Mouse (Mus musculus): ENCODE measurements around the gene Prrxl1. TPM values are rescaled to one million over a fixed set of nuclear protein-coding genes. Genes with fewer than 3 reads are reported as not detected.

Prrxl1 gene
- not detected in 2 replicates for polyA plus RNA-seq (2012; rRNA removed; ENCODE audit: low replicate concordance)

DNA sequence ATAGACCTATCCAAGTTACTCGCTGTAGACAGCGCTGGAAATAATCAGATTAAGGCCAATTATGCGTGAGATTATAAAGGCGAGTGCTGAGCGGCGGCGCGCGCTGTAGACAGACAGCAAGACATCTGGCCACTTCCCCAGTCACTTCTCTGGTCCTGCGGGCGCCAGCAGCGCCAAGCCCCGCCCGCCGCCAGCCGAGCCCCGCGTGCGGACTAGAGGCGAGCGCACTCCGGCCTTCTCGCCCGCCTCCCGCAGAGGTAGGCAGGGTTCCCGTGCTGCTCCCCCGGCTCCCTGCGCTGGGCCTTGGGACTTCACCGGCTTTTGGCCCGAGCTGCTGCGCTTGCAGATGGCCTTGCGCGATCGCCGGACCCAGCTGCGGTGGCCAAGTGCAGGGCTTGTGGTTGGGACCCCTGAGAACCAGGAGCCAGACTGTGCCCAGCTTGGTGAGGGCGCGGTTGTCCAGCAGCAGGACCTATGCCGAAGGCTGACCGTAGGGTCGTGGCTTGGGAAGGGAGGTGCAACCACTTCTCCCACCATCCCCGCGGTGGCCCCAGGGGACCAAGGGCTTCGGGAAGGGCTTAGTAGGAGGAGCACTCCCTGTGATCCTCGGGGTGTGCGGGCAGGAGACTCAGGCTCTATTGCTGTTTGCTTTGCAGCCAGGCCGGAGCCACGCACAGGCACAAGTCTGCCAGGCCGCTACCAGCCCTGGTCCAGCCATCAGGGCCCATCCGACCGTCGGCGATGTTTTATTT lies at the start of gene Prrxl1:
Prrxl1 (plus strand) TSS at position 118 of the 752 bp plus-strand sequence.

DNA sequence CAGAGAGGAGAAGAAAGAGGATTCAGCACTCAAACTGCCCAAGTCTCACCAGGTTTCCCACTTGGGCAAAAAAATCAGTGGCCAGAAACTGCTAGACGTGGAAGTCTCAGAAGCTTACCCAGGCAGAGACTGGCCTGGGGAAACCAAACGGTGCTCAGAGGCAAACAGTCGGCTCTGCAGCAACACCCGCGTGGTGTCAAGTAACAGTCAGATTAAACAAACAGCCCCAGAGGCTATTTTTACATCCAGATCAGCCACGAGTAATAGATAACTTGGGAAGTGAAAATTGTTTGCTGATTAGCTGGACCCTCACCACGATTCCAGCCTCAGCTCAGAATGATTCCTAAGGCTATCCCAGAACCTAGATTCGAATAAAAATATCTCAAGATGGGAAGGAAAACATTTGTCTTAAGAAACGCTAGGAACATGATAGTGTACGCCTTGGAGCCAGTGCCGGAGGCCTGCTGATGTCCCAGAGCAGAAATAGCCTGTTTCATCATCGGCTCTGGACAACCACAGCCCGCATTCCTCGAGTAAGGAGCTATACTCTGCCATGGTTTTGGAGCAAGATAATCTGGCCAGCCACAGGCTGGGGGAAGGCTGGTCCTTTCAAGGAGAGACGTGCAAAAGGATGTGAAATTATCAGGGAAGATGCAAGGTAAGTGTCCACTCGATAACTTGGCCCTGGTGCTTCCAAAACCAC lies 86.1 kb downstream of the Prrxl1 start, which contains the start of gene 3425401B19Rik:
3425401B19Rik (minus strand) TSS at position 170 of the 703 bp plus-strand sequence.

Other genes with a start within 250 kb of the Prrxl1 start
- not detected in 2 replicates for gene 1700024G13Rik, start 211.0 kb upstream of the Prrxl1 start, polyA plus RNA-seq (2012; rRNA removed; ENCODE audit: low replicate concordance)
- gene Slc18a3, start 134.6 kb upstream of the Prrxl1 start, polyA plus RNA-seq (2012; rRNA removed; ENCODE audit: low replicate concordance), result 1.0 and 1.2 TPM in 2 replicates
- 0.22 and 0.55 TPM in 2 replicates for gene Chat, start 133.4 kb upstream of the Prrxl1 start, polyA plus RNA-seq (2012; rRNA removed; ENCODE audit: low replicate concordance)
- 0.79 and 1.5 TPM in 2 replicates for gene Ercc6, start 85.9 kb upstream of the Prrxl1 start, polyA plus RNA-seq (2012; rRNA removed; ENCODE audit: low replicate concordance)
- gene 3425401B19Rik, start 85.9 kb downstream of the Prrxl1 start, polyA plus RNA-seq (2012; rRNA removed; ENCODE audit: low replicate concordance), result 0.05 and 0.11 TPM in 2 replicates
- gene Tmem273, start 186.6 kb downstream of the Prrxl1 start, polyA plus RNA-seq (2012; rRNA removed; ENCODE audit: low replicate concordance), result 0.67 and 2.6 TPM in 2 replicates
- gene Fam170b, start 234.6 kb downstream of the Prrxl1 start, polyA plus RNA-seq (2012; rRNA removed; ENCODE audit: low replicate concordance), result not detected in 2 replicates

Data from duodenum, adult 2 months (tissue).